Mouse (Mus musculus) gastrocnemius, postnatal 36 days (tissue): ENCODE data around the gene AL732309.1. TPM values are rescaled to one million over a fixed set of nuclear protein-coding genes. Genes with fewer than 3 reads are reported as not detected.
A peak's percentile ranks its signal among the peaks of the same experiment; 100 is the strongest.
"Not testable (repeated sequence)": the region's sequence is repeated elsewhere in the genome, so short reads cannot be mapped to it uniquely, and the experiment has no call there.

Source experiments
- DNase-seq, 2 experiments: peaks; one replicate each; pipeline ENCODE4 v3.0.0; 2022
- intact Hi-C: fragments of 180-260 bp; cut with DNase I; formaldehyde crosslinking; loops from one replicate; pipeline ENCODE4 v1.15.1; 2025
- total RNA-seq, 2 experiments: library from RNA; stranded (reverse); gene quantifications; 2 replicates each; pipeline ENCODE4 v1.2.3; 2021

AL732309.1 gene
- total RNA-seq, 2 experiments from 2014 or later: 0.39 to 1.1 TPM

DNA sequence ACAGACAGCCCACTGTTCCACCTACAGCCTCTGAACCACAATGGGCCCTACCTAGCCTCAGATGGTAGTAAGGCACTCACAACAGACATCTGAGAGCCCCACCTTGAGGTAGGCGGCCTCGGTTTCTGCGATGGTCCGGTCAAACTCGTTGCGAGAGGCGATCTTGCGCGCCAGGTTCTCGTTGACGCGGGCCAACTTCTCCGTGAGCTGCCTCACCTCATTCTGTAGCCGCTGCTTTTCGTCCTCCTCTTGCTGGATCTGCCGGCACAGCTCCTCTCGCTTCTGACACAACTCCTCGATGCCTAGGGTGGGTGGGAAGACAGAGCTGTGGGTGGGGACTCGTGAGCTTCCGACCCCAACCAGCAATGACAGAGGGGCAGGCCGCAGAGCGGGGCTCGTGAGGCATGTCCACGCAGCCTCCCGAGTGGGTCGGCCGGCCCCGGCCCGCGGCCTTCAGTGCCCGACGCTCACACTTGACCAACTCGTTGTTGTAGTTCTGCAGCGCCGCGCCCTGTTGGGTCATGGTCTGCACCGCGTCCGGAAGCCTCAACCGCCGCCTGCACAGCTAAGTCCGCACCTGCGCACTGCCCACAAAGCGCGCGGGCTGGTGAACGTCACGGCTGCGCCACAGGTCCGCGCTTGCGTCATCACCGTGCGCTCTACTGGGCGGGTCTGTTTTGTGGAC lies 25.3 kb upstream of the AL732309.1 start, which contains the start of the genes Ssna1 and Anapc2:
TSS of gene Ssna1 (minus strand) at position 612 of the 685 bp plus-strand sequence.
TSS of gene Anapc2 (plus strand) at position 652 of the 685 bp plus-strand sequence.
- intact Hi-C loops: loop anchor here (5.0 kb wide), 2 partner anchors 60 to 80 kb away; partner anchors contain the start of gene Man1b1
- peak; percentile 95 to 98 for DNase-seq

DNA sequence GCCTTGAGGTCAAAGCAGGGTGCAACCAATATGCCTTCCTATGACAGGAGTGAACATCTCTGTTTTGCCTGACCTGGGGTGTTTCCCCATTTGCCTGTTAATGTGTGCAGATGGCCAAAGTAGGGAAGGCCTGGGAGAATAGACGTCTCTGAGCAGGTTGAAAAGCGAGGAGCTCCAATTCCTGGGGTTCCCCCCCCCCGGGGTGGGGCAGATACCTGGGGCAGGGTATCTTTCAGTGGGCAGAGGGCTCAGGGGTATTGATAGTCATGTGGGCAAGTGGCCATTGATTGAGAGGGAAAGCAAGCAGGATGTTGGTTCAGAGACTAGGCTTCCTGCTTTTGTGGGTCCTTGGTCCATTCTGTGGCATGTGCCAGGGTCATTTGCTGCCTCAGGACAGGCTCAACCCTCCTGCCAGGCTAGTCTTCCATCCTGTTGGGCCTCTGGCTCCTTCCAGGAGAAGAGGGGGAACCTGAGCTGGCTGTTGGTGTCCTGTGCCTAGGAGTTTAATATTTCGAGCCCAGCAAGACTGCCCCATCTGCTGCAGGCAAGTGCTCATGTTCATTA lies 21.2 kb upstream of the AL732309.1 start:
- DNase-seq: no peak
- intact Hi-C loops: no loop called here

- intact Hi-C loops: no loop called here
- no peak for DNase-seq
Observed at GRCm38 (mm10) chr2:25267241-25267640, 20.6 kb upstream of the AL732309.1 start.

GRCm38 (mm10) chr2:25266720-25267119 lies 20.1 kb upstream of the AL732309.1 start:
- DNase-seq: peak in 1 of 2 experiments; percentile 45
- intact Hi-C loops: no loop called here

- DNase-seq: no peak
- intact Hi-C loops: no loop called here
Observed at GRCm38 (mm10) chr2:25265897-25266656, 19.4 kb upstream of the AL732309.1 start.

DNA sequence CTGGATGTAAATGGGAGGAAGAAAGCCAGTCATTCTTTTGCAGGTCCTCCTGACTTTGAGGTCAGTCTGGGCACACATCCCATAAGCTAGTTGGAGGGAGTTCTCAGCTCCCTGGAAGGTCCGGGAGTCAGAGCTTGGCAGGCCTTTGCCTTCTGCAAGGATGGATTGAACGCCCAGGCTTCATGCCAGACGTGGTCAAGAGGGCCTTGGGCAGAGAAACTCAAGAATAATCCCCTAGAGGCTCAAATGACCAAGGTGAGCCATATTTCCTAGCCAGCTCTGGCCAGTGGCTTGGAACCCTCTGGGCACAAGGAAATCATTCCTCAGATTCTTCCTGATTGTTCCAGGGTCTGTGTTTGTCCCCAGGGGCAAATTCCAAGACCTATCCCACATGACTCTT lies 18.2 kb upstream of the AL732309.1 start:
- intact Hi-C loops: no loop called here
- DNase-seq: no peak

DNA sequence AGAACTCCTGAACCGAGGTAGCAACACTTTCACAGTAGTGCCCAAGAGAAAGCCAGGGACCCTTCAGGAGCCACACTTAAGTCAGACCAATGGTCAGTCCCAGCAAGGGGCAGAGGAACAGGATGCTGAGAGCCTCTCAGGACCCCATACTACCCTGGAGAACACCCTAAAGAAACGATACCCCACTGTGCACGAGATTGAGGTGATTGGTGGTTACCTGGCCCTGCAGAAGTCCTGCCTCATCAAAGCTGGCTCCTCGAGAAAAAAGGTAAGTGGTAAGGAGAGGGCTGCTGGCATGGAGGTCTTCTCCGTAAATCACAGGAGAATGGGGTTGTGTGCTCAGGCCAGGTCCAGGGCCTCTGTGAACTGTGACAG lies 17.6 kb upstream of the AL732309.1 start:
- no peak for DNase-seq
- intact Hi-C loops: no loop called here

DNA sequence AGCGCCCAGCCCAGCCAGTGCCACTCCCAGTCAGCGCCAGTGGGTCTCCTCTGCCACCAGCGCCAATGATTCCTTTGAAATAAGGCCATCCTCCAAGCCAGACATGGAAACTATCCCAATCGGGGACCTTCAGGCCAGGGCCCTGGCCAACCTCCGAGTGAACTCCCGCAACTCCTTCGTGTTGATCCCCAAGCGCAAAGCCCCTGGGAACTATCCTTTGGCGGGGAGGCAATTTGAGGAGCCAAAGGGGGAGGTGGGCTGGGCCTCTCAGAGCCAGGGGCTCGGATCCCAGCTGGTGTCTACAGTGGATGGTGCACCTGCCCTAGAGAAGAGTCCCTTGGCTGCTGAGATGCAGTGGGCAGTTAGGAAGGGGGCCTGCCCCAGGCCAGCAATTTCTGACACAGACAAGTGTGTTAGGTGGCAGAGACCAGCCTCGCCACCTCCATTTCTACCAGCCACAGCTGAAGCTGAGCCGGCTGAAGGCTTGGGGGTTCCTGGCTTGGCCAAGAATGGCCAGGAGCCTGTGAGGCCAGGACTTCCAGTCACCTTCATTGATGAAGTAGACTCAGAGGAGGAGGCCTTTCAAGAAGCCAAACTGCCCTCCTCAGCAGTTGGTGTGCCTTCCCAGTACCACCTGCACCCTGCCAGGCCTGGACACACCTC lies 17.1 kb upstream of the AL732309.1 start:
- DNase-seq: no peak
- intact Hi-C loops: no loop called here

- intact Hi-C loops: no loop called here
- DNase-seq: no peak
Observed at GRCm38 (mm10) chr2:25262795-25263622, 16.3 kb upstream of the AL732309.1 start.

- intact Hi-C loops: no loop called here
- DNase-seq: peak; percentile 86 to 91
Observed at GRCm38 (mm10) chr2:25262291-25262767, 15.7 kb upstream of the AL732309.1 start, which contains the start of gene Tprn. TSS of gene Tprn (plus strand) at chr2:25262618.

DNA sequence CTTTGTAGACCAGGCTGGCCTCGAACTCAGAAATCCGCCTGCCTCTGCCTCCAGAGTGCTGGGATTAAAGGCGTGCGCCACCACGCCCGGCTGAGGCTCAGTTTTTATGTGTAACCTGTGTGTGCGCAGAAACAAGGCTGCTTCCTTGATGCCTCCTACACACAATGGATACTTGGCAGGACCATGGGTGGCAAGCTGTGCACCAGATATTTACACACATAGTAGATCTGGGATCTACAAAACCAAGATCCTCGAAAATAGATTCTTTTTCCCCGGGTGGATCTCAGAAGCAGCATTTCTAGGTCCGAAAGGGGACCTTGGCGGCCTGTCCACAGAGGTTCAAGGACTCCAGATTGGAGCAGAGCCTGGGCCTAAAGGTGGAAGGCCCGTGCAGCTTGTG lies 15.2 kb upstream of the AL732309.1 start:
- intact Hi-C loops: no loop called here

DNA sequence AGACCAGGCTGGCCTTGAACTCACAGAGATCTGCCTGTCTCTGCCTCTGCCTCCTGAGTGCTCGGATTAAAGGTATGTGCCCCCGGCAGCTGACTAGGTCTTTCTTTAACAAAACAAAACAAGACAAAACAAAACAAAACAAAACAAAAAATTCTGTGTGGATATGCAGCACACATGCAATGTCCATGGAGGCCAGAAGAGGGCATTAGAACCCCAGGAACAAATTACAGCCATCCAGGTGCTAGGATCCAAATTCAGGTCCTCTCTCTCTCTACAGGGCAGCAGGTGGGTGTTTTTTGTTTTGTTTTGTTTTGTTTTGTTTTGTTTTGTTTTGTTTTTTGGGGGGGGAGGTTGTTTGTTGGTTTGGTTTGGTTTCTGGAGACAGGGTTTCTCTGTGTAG lies 12.2 kb upstream of the AL732309.1 start:
- intact Hi-C loops: no loop called here
- no peak for DNase-seq

More for the DNA sequence above, 15.2 kb upstream of the AL732309.1 start:
- DNase-seq: no peak

- intact Hi-C loops, DNase-seq: not testable (repeated sequence)
Observed at GRCm38 (mm10) chr2:25257250-25257649, 10.6 kb upstream of the AL732309.1 start.

DNA sequence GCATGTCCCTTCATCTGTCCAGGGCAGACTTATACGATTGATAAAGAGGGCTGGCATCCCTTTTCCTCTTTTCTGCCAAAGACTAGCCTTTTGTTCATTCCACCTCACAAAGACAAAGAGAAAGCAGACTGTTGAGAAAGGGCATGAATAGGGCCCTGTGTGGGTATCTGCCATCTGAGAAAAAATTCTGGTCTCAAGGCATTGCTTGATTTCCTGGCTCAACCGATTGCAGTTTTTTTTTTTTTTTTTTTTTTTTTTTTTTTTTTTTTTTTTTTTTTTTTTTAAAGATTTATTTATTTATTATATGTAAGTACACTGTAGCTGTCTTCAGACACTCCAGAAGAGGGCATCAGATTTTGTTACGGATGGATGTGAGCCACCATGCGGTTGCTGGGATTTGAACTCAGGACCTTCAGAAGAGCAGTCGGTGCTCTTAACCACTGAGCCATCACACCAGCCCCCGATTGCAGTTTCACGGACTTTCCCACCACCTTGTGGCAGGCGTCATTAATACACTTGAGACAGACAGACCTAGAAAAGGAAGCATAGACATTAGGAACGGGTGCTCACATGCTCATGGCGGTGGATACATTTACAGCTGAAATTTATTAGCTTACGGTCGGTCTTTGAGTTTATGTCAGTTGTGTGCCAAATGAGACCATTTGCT lies 9.9 kb upstream of the AL732309.1 start:
- intact Hi-C loops, DNase-seq: not testable (repeated sequence)

DNA sequence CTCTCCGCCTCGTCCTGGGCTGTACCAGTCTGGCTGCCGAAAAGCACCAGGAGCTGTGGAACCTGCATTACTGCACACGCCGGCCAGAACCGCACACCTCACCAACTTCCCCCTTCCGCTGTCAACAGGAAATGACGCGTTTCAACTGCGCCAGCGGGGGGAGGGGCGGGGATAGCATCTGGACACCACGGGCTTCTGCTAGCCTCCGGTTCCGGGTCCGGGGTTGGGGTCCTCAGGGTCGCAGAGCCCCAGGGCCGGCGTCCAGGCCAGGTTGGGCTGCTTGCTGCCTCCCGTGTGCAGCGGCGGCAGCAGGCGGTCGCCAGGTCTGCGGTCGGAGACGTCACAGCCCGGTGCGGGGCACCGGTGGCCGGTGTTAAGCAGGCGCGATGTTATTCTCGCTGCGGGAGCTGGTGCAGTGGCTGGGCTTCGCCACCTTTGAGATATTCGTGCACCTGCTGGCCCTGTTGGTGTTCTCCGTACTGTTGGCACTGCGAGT lies 8.7 kb upstream of the AL732309.1 start, which contains the start of gene Tmem203:
TSS of gene Tmem203 (plus strand) at position 156 of the 496 bp plus-strand sequence.
- peak; percentile 78 to 80 for DNase-seq
- intact Hi-C loops: no loop called here

DNA sequence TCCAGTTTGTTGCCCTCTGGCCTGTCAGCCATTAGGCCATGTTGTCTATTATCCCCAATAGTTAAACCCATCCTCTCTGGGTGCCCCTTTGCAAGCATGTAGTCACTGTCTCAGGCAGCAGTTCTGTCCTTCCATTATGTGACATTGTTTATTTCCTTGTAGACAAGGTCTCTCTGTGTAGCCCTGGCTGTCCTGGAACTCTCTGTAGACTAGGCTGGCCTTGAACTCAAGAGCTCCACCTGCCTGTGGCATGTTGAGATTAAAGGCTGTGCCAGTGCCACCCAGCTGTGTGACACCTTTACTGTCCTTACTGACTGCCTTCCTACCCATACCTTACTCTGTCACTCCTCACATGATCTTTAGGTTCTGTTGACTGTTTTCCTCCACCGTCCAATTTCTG lies 5.7 kb upstream of the AL732309.1 start:
- DNase-seq: no peak
- intact Hi-C loops: no loop called here

GRCm38 (mm10) chr2:25244144-25244543 lies 2.5 kb downstream of the AL732309.1 start:
- DNase-seq: no peak
- intact Hi-C loops: no loop called here

DNA sequence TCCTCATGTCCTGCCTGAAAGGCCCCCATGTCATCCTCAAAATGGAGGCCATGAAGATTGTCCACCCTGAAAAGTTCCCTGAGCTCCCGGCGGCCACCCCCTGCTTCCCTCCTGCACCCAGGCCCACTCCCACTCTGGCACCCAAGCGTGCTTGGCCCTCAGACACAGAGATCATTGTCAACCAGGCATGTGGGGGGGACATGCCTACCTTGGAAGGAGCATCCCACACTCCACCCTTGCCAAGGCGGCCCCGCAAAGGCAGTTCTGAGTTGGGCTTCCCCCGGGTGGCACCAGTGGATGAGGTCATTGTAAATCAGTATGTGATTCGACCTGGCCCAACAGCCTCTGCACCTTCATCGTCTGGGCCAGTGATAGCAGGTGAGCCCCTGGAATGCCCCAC lies 3.3 kb downstream of the AL732309.1 start:
- no peak for DNase-seq
- intact Hi-C loops: no loop called here

DNA sequence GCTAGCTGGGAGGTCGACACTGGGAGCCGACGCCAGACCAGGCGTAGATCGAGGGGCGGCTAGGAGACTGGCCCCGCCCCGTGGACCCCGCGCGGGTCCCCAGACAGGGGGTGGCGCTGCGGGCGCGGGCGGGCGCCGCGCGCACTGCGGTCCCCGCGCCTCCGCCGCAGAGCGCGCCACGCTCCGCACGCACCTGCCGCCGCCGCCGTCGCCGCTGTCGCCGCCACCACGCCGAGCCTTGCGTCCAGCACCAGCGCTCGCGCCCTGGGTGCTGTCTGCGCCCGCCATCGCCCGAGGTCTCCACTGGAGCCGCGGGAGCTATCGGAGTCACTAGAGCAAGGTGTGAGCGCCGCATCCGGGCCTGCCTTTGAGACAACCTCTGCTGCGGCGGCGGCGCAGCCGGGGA lies 4.6 kb downstream of the AL732309.1 start, which contains the start of the genes Rnf208 and Cysrt1:
TSS of gene Rnf208 (plus strand) at position 155 of the 406 bp plus-strand sequence.
TSS of gene Cysrt1 (minus strand) at position 352 of the 406 bp plus-strand sequence.
- no peak for DNase-seq
- intact Hi-C loops: no loop called here
